Mouse (Mus musculus) lung, postnatal 4 days (tissue): Measurements from ENCODE around the gene Golt1b.

ENCODE experiments used
- DNase-seq, 2 experiments: peaks; one replicate each; pipeline ENCODE4 v3.0.0; 2021

The Golt1b gene

DNA sequence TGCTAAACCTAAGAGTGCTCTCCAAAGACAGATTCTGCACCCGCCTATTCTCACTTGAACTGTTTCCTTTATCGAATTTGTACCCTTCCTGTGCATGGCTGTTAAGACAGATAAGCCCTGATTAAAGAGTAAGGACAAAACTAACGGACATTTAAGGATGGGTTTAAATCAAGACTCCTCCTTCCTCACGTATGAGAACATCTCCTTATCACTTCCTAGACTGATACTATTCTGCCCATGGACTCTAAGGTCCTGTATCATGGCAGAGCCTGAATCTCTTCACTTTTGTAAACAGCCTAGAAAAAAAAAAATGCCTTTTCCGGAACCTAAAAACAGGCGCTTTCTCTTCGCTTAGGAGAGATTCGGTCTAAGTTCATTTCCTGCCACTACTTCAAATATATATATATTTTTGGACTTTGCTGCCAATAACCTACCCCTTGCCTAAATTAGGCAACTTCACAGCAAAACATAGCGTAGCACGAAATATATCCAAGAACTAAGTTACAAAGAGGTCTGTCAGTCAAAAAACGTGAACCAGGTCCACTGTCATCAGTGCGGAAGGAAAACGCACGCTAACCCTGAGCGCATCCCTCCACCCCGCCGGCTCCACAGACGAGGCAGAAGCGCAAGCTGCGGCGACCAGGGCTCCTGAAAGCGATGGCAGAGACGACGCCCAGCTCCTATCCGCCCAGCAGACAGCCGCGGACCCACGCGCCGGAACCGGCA lies 573 bp upstream of the Golt1b start:
- no peak for DNase-seq

DNA sequence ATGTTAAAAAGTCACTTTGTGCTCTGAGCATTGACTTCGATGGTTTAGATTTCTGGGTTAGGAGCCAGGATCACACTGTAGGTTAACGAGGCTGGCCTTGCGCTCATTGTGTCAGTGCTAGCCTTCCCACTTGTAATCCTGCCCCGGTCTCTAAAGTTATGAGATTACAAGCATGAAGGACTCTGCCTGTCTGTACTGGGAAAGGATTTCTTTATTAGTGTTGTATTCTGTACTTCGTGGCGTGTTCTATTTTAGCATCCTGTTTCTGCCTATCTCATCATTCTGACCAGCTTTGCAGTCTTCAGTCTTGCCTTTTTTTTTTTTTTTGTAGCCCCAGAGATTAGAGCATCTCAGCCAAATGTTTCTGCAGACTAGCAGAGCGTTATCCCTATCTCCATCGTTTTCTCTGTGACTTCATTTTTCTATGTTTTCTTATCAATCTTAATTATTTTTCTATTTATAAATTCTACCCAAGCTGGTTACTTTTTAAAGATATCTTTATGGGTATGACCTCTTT lies 792 bp downstream of the Golt1b start:
- no peak for DNase-seq

GRCm38 (mm10) chr6:142389101-142389500 lies 2.1 kb downstream of the Golt1b start:
- DNase-seq = no peak

- no peak for DNase-seq
These were observed 5.3 kb downstream of the Golt1b start for GRCm38 (mm10) chr6:142392312-142392711.

GRCm38 (mm10) chr6:142394669-142395068 lies 7.6 kb downstream of the Golt1b start:
- DNase-seq = peak in 1 of 2 experiments; percentile 28

DNA sequence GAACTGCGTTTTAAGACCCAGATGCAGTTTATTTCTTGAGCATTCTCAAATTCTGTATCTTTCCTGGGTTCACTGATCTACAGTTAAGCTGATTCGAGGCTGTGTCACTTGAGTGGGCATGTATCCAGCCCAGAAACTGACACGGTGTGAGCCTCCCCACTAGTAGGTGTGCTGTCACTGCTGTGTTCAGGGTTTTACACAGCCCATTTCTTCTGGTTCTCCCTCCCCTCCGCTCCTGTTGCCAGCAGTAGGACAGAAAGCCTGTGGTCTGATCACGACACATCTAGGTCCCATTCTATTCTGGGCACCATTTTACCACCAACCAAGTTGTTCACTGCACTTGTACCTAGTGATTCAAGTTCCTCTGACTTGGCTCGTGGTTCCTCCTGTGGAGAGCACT lies 8.7 kb downstream of the Golt1b start:
- DNase-seq = no peak

DNA sequence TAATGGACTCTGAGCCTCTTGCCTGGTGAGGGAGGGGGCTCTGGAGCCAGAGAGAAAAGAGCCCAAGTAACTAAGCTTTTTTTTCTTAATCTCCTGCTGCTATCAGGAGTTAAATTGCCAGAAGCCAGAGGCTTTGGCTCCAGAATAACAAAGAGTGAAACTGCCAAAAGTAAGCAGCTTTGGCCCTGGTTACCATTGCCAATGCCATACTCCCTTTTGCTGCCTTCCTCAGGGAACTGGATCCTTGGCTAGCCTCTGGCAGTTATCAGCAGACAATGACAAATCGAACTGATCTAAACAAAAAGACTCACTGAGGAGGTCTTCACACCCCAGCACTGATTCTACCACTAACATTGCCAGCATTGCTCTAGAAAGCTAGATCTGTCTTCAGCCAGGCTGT lies 24.1 kb downstream of the Golt1b start:
- DNase-seq = no peak

DNA sequence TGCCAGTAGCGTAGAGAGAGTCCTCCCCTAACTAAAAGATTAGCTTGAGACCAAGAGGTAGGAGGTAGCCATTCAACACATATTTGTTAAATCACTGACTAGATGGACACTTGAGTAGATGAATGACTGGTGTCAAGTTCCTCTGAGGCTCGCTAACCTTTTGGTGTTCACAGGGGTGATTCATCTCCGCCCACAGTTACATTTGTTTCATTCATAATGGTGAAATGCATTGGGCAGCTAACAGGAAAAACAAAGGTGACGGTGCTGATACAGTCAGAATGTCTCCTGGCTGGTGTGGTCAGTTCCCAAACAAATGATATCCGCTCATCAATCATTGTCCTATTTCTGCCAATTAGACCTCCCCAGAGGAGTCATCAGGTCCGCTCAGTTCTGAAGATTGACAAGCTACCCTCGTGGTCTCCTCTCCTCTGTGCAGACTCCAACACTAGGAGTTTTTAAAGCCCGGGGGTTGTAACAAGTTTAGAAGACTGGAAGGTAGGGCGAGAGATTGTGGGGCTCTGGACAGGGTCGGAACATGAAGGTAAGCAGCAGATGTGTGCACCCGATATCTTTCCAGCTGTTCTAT lies 26.0 kb downstream of the Golt1b start, which contains the start of gene Spx:
Gene Spx (plus strand): TSS at position 536 of the 586 bp plus-strand sequence.
- DNase-seq = no peak

DNA sequence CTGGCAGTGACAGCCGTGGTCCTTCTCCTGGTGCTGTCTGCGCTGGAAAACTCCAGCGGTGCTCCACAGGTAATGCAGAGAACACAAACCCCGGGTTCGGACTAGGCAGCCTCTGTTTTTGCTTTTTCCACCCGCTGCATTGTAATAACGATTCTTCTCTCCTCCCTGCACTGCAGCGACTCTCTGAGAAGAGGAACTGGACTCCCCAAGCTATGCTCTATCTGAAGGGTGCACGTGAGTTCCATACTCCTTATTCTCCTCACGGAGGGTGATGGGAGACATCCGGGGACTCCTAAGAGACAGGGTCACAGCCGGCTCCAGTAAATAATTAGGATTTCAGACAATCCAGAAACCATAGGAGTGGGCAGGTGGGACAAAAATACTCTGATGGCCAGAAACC lies 26.8 kb downstream of the Golt1b start:
- DNase-seq = no peak

GRCm38 (mm10) chr6:142414597-142414996 lies 27.6 kb downstream of the Golt1b start:
- no peak for DNase-seq

DNA sequence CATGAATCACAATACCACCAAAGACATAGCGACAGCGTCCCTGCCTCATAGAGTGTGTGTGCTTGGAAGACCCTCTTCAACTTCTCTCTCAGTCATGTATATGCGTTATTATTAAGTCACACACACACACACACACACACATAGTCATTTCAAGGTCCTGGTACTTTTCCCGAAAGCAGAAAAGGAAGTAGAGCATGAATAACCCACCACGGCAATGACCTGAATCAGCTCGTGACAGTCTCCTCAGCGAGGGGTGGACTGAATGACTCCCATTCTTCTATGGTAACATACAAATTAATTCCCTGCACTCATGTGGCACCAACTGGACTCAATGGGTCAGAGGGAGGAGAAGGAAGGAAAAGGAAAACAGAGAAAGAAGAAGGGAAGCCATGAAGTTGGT lies 38.0 kb downstream of the Golt1b start:
- no peak for DNase-seq

DNA sequence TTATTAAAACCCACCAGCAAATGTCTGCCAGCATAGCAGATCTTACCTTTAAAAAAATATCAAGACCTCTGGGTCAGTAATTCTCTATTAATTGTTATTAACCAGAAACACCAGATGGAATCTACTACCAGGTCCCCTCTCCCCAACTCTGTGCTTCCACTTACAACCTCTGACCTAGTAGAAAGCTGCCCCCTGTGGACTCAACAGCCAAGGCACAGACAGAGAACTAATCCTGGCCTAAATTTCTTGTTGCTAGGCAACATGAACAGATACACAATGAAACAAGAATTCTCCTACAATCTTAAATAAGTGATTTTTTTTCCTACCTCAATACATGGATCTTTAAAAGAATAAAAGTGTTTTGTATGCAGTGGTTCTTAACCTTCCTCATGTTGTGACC lies 42.1 kb downstream of the Golt1b start:
- no peak for DNase-seq

DNA sequence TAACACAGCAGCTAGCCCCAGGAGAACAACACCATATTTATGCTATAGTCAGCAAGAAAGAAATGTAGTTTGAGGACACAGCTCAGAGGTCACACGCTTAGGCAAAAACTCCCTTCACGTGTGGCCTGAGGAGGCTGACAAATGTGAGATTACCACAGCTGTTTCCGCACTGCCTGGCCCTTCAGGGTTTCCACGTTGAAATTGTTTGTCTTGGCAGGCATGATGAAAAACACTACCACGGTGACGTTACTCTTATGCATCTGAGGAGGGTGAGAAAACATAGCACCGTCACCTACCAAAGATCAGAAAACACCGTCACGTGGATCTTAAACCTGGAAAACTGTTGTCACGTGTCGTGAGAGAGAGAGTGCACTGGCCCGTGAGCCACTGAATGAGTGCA lies 64.4 kb downstream of the Golt1b start:
- no peak for DNase-seq

DNA sequence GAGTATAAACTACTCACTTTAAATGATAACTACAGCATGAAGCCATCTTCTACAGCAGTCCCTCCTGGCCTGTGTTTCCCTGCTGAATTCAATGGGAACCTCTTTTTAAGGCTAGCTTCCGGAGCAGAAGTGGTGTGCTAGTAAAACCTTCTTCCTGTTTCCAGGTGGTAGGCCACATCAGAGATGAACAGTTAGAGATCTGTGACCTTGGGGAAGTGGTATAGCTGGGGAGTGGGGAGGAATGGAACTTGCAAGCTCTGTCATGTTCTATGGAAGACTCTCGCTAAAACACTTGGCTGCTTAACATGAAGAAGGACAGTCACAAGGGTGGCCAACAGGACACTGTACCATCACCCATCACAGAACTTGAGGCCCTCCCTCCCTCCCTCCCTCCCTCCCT lies 66.3 kb downstream of the Golt1b start:
- no peak for DNase-seq
